Mouse (Mus musculus): ENCODE data around the gene Ccdc142. TPM values are rescaled to one million over a fixed set of nuclear protein-coding genes. Genes with fewer than 3 reads are reported as not detected.

Ccdc142 gene
- polyA plus RNA-seq, 1 experiment from 2014 or later, result 4.3 TPM

- H3K36me3 ChIP-seq, result no peaks in the 10 kb centered on the region
- peak overlapping the region; percentile 47 for H3K4me3 ChIP-seq (replicated peaks)
- H3K4me2 ChIP-seq (replicated peaks), result peak overlapping the region; percentile 67
- WGBS, result 1% methylated on average over 26 of the region's 26 CpGs
- peak; percentile 78 for ATAC-seq
- peak overlapping the region; percentile 93 for H3K27ac ChIP-seq
- no peaks in the 10 kb centered on the region for H3K9me3 ChIP-seq
- H3K27me3 ChIP-seq, result peaks cover 21% of the 10 kb centered on the region
- peak overlapping the region; percentile 80 for H3K9ac ChIP-seq (replicated peaks)
- peaks cover 45% of the 10 kb centered on the region for H3K4me1 ChIP-seq (replicated peaks)
Observed at GRCm38 (mm10) chr6:83136881-83137575, 35.6 kb downstream of the Ccdc142 start.

- H3K4me2 ChIP-seq (replicated peaks), result peak overlapping the region; percentile 67
- 2% methylated on average over 12 of the region's 12 CpGs for WGBS
- H3K27ac ChIP-seq, result peak overlapping the region; percentile 93
- peak overlapping the region; percentile 47 for H3K4me3 ChIP-seq (replicated peaks)
- H3K36me3 ChIP-seq, result no peaks in the 10 kb centered on the region
- H3K9me3 ChIP-seq, result no peaks in the 10 kb centered on the region
- peaks cover 50% of the 10 kb centered on the region for H3K4me1 ChIP-seq (replicated peaks)
- H3K9ac ChIP-seq (replicated peaks), result peak overlapping the region; percentile 80
- peaks cover 21% of the 10 kb centered on the region for H3K27me3 ChIP-seq
- ATAC-seq, result peak; percentile 65
Observed at GRCm38 (mm10) chr6:83137576-83137950, 36.2 kb downstream of the Ccdc142 start.

GRCm38 (mm10) chr6:83138056-83138455, 36.7 kb downstream of the Ccdc142 start:
- Histone ChIP-seq H3K9ac (replicated peaks) (peak overlapping the region; percentile 80), H3K27me3 (peaks cover 21% of the 10 kb centered on the region), H3K4me1 (replicated peaks) (peaks cover 54% of the 10 kb centered on the region), H3K36me3 (no peaks in the 10 kb centered on the region), H3K4me2 (replicated peaks) (peak overlapping the region; percentile 67), H3K4me3 (replicated peaks) (peak overlapping the region; percentile 47), H3K27ac (peak overlapping the region; percentile 93), H3K9me3 (no peaks in the 10 kb centered on the region)
- ATAC-seq, result peak; percentile 29
- under 1% methylated on average over 11 of the region's 11 CpGs for WGBS

GRCm38 (mm10) chr6:83140044-83140443, 38.6 kb downstream of the Ccdc142 start:
- Histone ChIP-seq H3K27me3 (peaks cover 18% of the 10 kb centered on the region), H3K9me3 (no peaks in the 10 kb centered on the region), H3K36me3 (no peaks in the 10 kb centered on the region), H3K27ac (no peak overlapping the region), H3K9ac (replicated peaks) (no peak overlapping the region), H3K4me1 (replicated peaks) (peaks cover 55% of the 10 kb centered on the region), H3K4me3 (replicated peaks) (no peak overlapping the region), H3K4me2 (replicated peaks) (no peak overlapping the region)
- no peak for ATAC-seq
- WGBS, result 96% methylated on average over 8 of the region's 8 CpGs

GRCm38 (mm10) chr6:83141636-83142035, 40.2 kb downstream of the Ccdc142 start:
- H3K4me1 ChIP-seq (replicated peaks), result peaks cover 43% of the 10 kb centered on the region
- 0 out of 2 replicates have a peak, but pooled peaks cover 2% of the 10 kb centered on the region for H3K27me3 ChIP-seq
- WGBS, result 29% methylated on average over 4 of the region's 4 CpGs
- no peak for ATAC-seq
- H3K36me3 ChIP-seq, result 0 out of 2 replicates have a peak, but pooled peaks cover under 1% of the 10 kb centered on the region
- no peaks in the 10 kb centered on the region for H3K9me3 ChIP-seq
- peak overlapping the region; percentile 65 for H3K9ac ChIP-seq (replicated peaks)
- H3K4me3 ChIP-seq (replicated peaks), result no peak overlapping the region; the same call in 1 of the 2 replicates
- H3K27ac ChIP-seq, result no peak overlapping the region
- peak overlapping the region; percentile 66 for H3K4me2 ChIP-seq (replicated peaks)

- H3K9me3 ChIP-seq, result no peaks in the 10 kb centered on the region
- WGBS, result 2% methylated on average over 41 of the region's 41 CpGs
- H3K4me1 ChIP-seq (replicated peaks), result peaks cover 37% of the 10 kb centered on the region
- H3K4me2 ChIP-seq (replicated peaks), result peak overlapping the region; percentile 66
- H3K27ac ChIP-seq, result no peak overlapping the region
- 0 out of 2 replicates have a peak, but pooled peaks cover 4% of the 10 kb centered on the region for H3K36me3 ChIP-seq
- H3K9ac ChIP-seq (replicated peaks), result peak overlapping the region; percentile 65
- H3K4me3 ChIP-seq (replicated peaks), result peak overlapping the region; percentile 37
- ATAC-seq, result no peak
- 0 out of 2 replicates have a peak, but pooled peaks cover 2% of the 10 kb centered on the region for H3K27me3 ChIP-seq
Observed at GRCm38 (mm10) chr6:83142211-83142731, 40.9 kb downstream of the Ccdc142 start.

GRCm38 (mm10) chr6:83142886-83143285, 41.5 kb downstream of the Ccdc142 start:
- Histone ChIP-seq H3K27ac (no peak overlapping the region), H3K4me1 (replicated peaks) (peaks cover 31% of the 10 kb centered on the region), H3K4me3 (replicated peaks) (no peak overlapping the region), H3K9me3 (no peaks in the 10 kb centered on the region), H3K4me2 (replicated peaks) (peak overlapping the region; percentile 66; the same call in 1 of the 2 replicates), H3K9ac (replicated peaks) (no peak overlapping the region), H3K27me3 (0 out of 2 replicates have a peak, but pooled peaks cover 2% of the 10 kb centered on the region), H3K36me3 (peaks cover 9% of the 10 kb centered on the region; the same call in 1 of the 2 replicates)
- no peak for ATAC-seq
- WGBS, result 51% methylated on average over 11 of the region's 11 CpGs

GRCm38 (mm10) chr6:83145209-83145608, 43.8 kb downstream of the Ccdc142 start:
- Histone ChIP-seq H3K4me2 (replicated peaks) (no peak overlapping the region), H3K4me1 (replicated peaks) (peaks cover 15% of the 10 kb centered on the region), H3K9ac (replicated peaks) (no peak overlapping the region), H3K9me3 (no peaks in the 10 kb centered on the region), H3K27me3 (0 out of 2 replicates have a peak, but pooled peaks cover 2% of the 10 kb centered on the region), H3K36me3 (peaks cover 21% of the 10 kb centered on the region), H3K4me3 (replicated peaks) (no peak overlapping the region), H3K27ac (no peak overlapping the region)
- 91% methylated on average over 2 of the region's 2 CpGs for WGBS
- ATAC-seq, result no peak

GRCm38 (mm10) chr6:83145805-83146204, 44.4 kb downstream of the Ccdc142 start:
- WGBS, result 76% methylated on average over 9 of the region's 9 CpGs
- H3K9ac ChIP-seq (replicated peaks), result no peak overlapping the region; the same call in 1 of the 2 replicates
- no peak for ATAC-seq
- no peaks in the 10 kb centered on the region for H3K9me3 ChIP-seq
- peaks cover 22% of the 10 kb centered on the region for H3K36me3 ChIP-seq
- H3K4me3 ChIP-seq (replicated peaks), result no peak overlapping the region
- 0 out of 2 replicates have a peak, but pooled peaks cover 2% of the 10 kb centered on the region for H3K27me3 ChIP-seq
- no peak overlapping the region for H3K4me2 ChIP-seq (replicated peaks)
- peaks cover 15% of the 10 kb centered on the region for H3K4me1 ChIP-seq (replicated peaks)
- H3K27ac ChIP-seq, result no peak overlapping the region

- ATAC-seq, result no peak
- no peaks in the 10 kb centered on the region for H3K9me3 ChIP-seq
- H3K36me3 ChIP-seq, result peaks cover 23% of the 10 kb centered on the region
- peaks cover 18% of the 10 kb centered on the region for H3K4me1 ChIP-seq (replicated peaks)
- no peak overlapping the region for H3K27ac ChIP-seq
- no peaks in the 10 kb centered on the region for H3K27me3 ChIP-seq
- no peak overlapping the region for H3K4me2 ChIP-seq (replicated peaks)
- no peak overlapping the region for H3K4me3 ChIP-seq (replicated peaks)
- 41% methylated on average over 7 of the region's 7 CpGs for WGBS
- no peak overlapping the region for H3K9ac ChIP-seq (replicated peaks)
Observed at GRCm38 (mm10) chr6:83147280-83147679, 45.9 kb downstream of the Ccdc142 start.

- 27% methylated on average over 8 of the region's 8 CpGs for WGBS
- Histone ChIP-seq H3K4me1 (replicated peaks) (peaks cover 32% of the 10 kb centered on the region), H3K9ac (replicated peaks) (peak overlapping the region; percentile 48), H3K36me3 (peaks cover 35% of the 10 kb centered on the region), H3K4me3 (replicated peaks) (no peak overlapping the region), H3K27ac (no peak overlapping the region), H3K4me2 (replicated peaks) (no peak overlapping the region), H3K27me3 (no peaks in the 10 kb centered on the region), H3K9me3 (no peaks in the 10 kb centered on the region)
- ATAC-seq, result no peak
Observed at GRCm38 (mm10) chr6:83151721-83152120, 50.3 kb downstream of the Ccdc142 start.

- Histone ChIP-seq H3K27ac (no peak overlapping the region), H3K4me2 (replicated peaks) (no peak overlapping the region), H3K36me3 (peaks cover 26% of the 10 kb centered on the region), H3K4me3 (replicated peaks) (no peak overlapping the region), H3K4me1 (replicated peaks) (peaks cover 32% of the 10 kb centered on the region), H3K9ac (replicated peaks) (no peak overlapping the region), H3K27me3 (no peaks in the 10 kb centered on the region), H3K9me3 (no peaks in the 10 kb centered on the region)
- 90% methylated on average over 12 of the region's 12 CpGs for WGBS
- ATAC-seq, result no peak
Observed at GRCm38 (mm10) chr6:83153038-83153437, 51.6 kb downstream of the Ccdc142 start.
